Mouse (Mus musculus) brain, embryonic 14.5 days (tissue): ENCODE measurements at regions not wholly inside any gene's neighbourhood (a gene's known extent, or its start where the extent isn't known, plus 50 kb on each side); places are given as distances from the start of the nearest gene placed in this dataset.
A peak's percentile ranks its signal among the peaks of the same experiment; 100 is the strongest.

Source experiments
- DNase-seq: peaks from one replicate; pipeline ENCODE4 v3.0.0-alpha.2; 2011; ENCODE audit warnings: low read depth
- CTCF ChIP-seq: fragments of 200-500 bp; IDR thresholded peaks from 2 replicates; pipeline ENCODE4 v1.5.1; 2012; ENCODE audit warnings: inconsistent platforms, mild to moderate bottlenecking, moderate library complexity, borderline replicate concordance; ENCODE audit not compliant: insufficient read depth, insufficient read length; ENCODE audit errors: extremely low read depth
- POLR2A ChIP-seq: fragments of 200-500 bp; IDR thresholded peaks from 2 replicates; pipeline ENCODE4 v1.6.1; 2012; ENCODE audit warnings: mild to moderate bottlenecking, inconsistent platforms, borderline replicate concordance; ENCODE audit not compliant: poor library complexity, insufficient read depth, insufficient read length, severe bottlenecking; ENCODE audit errors: extremely low read depth

DNA sequence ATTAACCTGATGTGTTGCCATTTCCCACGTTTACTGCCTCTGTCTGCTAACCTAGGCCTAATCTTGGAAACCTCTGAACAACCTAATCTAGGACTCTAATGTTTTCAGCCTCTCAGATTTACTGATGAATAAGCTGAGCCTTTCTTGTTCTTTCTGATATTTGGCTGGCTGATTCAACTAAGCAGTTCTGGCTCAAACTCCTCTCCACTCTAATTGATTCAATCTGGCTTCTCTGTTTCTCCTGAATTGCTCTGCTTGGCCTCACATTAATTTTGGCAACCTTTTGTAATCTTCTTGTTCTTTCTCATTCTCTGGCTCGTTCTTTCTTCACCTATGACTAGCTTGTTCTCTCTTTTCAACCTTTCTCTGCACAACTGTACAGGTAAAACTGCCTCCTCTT, 1561.2 kb upstream of the Zeb2 start:
- DNase-seq: peak; percentile 55
- TF ChIP-seq POLR2A (no peak), CTCF (no peak)

- TF ChIP-seq POLR2A (no peak), CTCF (no peak)
- DNase-seq: peak; percentile 74
These were observed 1552.5 kb upstream of the Zeb2 start for GRCm38 (mm10) chr2:46669517-46670291.

DNA sequence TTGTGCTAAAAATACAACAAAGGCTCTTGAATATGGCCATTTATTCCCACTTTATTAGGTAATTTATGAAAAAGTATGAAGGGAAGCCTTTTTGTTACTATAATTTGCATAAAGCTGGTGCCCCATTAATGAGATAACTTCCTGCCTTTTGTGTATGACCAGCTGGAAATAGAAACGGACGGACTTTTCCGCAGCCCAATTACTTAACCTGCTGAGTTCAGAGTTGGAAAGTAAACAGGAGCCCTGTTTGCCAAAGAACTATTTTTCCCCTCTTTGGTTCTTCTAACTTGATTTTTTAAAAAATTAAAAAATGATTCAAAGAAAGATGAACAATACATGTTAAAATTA, 1549.8 kb upstream of the Zeb2 start:
- TF ChIP-seq CTCF (no peak), POLR2A (no peak)
- peak; percentile 72 for DNase-seq

- TF ChIP-seq CTCF (no peak), POLR2A (no peak)
- DNase-seq: peak; percentile 75
These were observed 1549.1 kb upstream of the Zeb2 start for GRCm38 (mm10) chr2:46666084-46666989.

- DNase-seq: no peak
- TF ChIP-seq POLR2A: no peak
- no peak for TF ChIP-seq CTCF
These were observed 1544.7 kb upstream of the Zeb2 start for GRCm38 (mm10) chr2:46661876-46662275.

- TF ChIP-seq CTCF (no peak), POLR2A (no peak)
- DNase-seq: no peak
These were observed 1543.4 kb upstream of the Zeb2 start for GRCm38 (mm10) chr2:46660577-46660976.

GRCm38 (mm10) chr2:46655289-46655688, 1538.1 kb upstream of the Zeb2 start:
- no peak for DNase-seq

DNA sequence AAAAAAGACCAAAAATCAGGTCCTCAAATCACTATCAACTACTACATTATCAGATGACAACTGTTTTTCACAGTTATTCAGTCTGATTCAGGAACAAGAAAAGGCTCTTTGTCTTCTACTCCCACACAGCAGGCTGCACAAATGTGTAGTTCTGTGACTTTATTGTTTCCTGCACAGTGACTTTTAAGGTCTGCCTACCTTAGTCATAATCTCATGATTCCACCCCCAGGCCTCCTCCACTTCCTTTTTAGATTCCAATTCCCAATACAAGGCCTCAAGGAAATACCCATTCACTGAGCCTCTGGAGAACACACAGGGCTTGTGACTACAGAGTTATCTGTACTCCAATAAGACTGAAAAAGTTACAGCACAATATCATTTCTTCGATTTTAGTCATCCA, 1535.4 kb upstream of the Zeb2 start:
- no peak for DNase-seq
- TF ChIP-seq POLR2A (no peak), CTCF (no peak)

More at GRCm38 (mm10) chr2:46655289-46655688, 1538.1 kb upstream of the Zeb2 start:
- TF ChIP-seq POLR2A (no peak), CTCF (no peak)

- no peak for DNase-seq
- no peak for TF ChIP-seq CTCF
These were observed 1529.2 kb upstream of the Zeb2 start for GRCm38 (mm10) chr2:46646366-46646765.

- no peak for DNase-seq
- TF ChIP-seq POLR2A (no peak), CTCF (no peak)
These were observed 1492.0 kb upstream of the Zeb2 start for GRCm38 (mm10) chr2:46609217-46609616.

- TF ChIP-seq POLR2A (no peak), CTCF (no peak)
- DNase-seq: peak; percentile 30
These were observed 1464.6 kb upstream of the Zeb2 start for GRCm38 (mm10) chr2:46581773-46582172.

- no peak for TF ChIP-seq POLR2A
- no peak for TF ChIP-seq CTCF
- no peak for DNase-seq
These were observed 1453.2 kb upstream of the Zeb2 start for GRCm38 (mm10) chr2:46570416-46570815.

DNA sequence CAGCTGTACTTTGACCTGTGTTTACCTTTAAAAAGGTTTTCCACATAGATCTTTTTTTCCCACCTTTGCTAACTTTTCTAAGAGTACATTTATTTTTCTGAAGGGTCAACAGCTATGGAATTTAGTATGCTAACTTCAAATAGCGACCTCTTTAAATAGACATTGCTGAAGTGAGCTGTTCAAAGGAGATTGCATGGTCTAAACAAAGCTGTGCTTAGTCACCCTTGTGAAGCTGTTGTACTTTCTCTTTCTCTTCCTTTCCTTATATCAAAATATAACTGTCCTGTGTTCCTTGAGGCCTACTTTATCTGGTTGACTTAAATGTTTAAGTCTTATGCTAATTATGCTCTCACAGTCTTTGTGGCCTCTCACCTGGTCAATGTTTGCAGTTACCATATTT, 1416.2 kb upstream of the Zeb2 start:
- no peak for DNase-seq
- TF ChIP-seq CTCF (no peak), POLR2A (no peak)
